25 mouse cellular contexts compared by ENCODE assay signal in genomic region chr7:140981704-140982103, GRCm38 (mm10). TPM values are rescaled to one million over a fixed set of nuclear protein-coding genes. Genes with fewer than 3 reads are reported as not detected.
DNase-seq lines count a peak whose midpoint lies in the region; ATAC-seq lines count a peak whose summit lies in the region.
"Had no signal": no experiment of that assay in that cellular context is flagged by ENCODE, and none has a peak within 500 bp of the region (broad histone marks: within the 10 kb centered on the region; RNA-seq: fewer than 3 reads in every experiment).

No protein-coding gene starts in this region.

- WGBS in limb, embryonic 10.5 days, result 94% methylated on average over 8 of the region's 8 CpGs

- H3K4me1 ChIP-seq in limb, embryonic 10.5 days, result 0 out of 2 replicates have a peak, but pooled peaks cover 2% of the 10 kb centered on the region
- H3K4me1 ChIP-seq: limb, embryonic 13.5 days had no signal

- H3K4me3 ChIP-seq in limb, embryonic 10.5 days, result no peak overlapping the region
- H3K4me3 ChIP-seq: limb, embryonic 13.5 days had no signal

- H3K27ac ChIP-seq in limb, embryonic 10.5 days, result no peak overlapping the region
- H3K27ac ChIP-seq: hindbrain, embryonic 14.5 days; limb, embryonic 13.5 days had no signal

- peak; percentile 11 to 40 for DNase-seq in spleen, postnatal 36 days (ENCODE audit: low spot score in 2 of 2)
- no peak for DNase-seq in spleen, postnatal 4 days (ENCODE audit: low spot score in 2 of 2)
- peak; percentile 40 for DNase-seq in Muller cell, postnatal 12 days (ENCODE audit: inconsistent ontology term)
- no peak for DNase-seq in cerebellum, adult 11 months
- no peak for DNase-seq in limb, embryonic 10.5 days (ENCODE audit: low spot score)
- DNase-seq in left cerebral cortex, adult 9 months (ENCODE audit: low spot score in 2 of 2), result no peak
- DNase-seq: cerebellum, postnatal 10 days; embryo, embryonic 11 days; gastrocnemius, postnatal 36 days; heart, postnatal 10 days; lung, adult 2 months; lung, postnatal 36 days; midbrain, embryonic 14.5 days; thymus, postnatal 4 days had no signal

- no peaks in the 10 kb centered on the region for H3K9me3 ChIP-seq in limb, embryonic 10.5 days (replicated peaks)
- H3K9me3 ChIP-seq: limb, embryonic 13.5 days had no signal

- no peaks in the 10 kb centered on the region for H3K36me3 ChIP-seq in limb, embryonic 10.5 days
- H3K36me3 ChIP-seq: limb, embryonic 13.5 days had no signal

- H3K27me3 ChIP-seq in limb, embryonic 10.5 days (ENCODE audit: low read depth, poor library complexity, severe bottlenecking), result no peaks in the 10 kb centered on the region
- H3K27me3 ChIP-seq: limb, embryonic 13.5 days had no signal

- peak; percentile 98 for ATAC-seq in megakaryocyte, adult 5-6 weeks (ENCODE audit: poor library complexity, severe bottlenecking)
- peak; percentile 88 for ATAC-seq in neutrophil, adult 5-6 weeks (ENCODE audit: extremely low read depth, insufficient number of reproducible peaks, low FRiP score, poor library complexity, severe bottlenecking)
- ATAC-seq: forebrain, embryonic 16.5 days; intestine, embryonic 16.5 days had no signal

RNA-seq across cellular contexts. Expression of gene Ifitm1, which starts 14.7 kb away (rescaled TPM):
- 110 and 111 TPM in 2 replicates for total RNA-seq in megakaryocyte, adult 5-6 weeks (2015)
- total RNA-seq in megakaryocyte, adult 5-6 weeks (2017), result 48.4 and 56.3 TPM in 2 replicates
- 416 and 446 TPM in 2 replicates for total RNA-seq in neutrophil, adult 5-6 weeks (2017)
- polyA plus RNA-seq in limb, embryonic 10.5 days (2016; fragmentation: Nextera tagmentation; extraction: Ambion mirVana), result 27.9 and 43.1 TPM in 2 replicates

RNA-seq across cellular contexts. Expression of gene Ifitm2, which starts 25.9 kb away (rescaled TPM):
- 773 and 813 TPM in 2 replicates for total RNA-seq in megakaryocyte, adult 5-6 weeks (2015)
- 401 and 447 TPM in 2 replicates for total RNA-seq in megakaryocyte, adult 5-6 weeks (2017)
- total RNA-seq in neutrophil, adult 5-6 weeks (2017), result 514 and 537 TPM in 2 replicates
- 904 and 922 TPM in 2 replicates for polyA plus RNA-seq in limb, embryonic 10.5 days (2016; fragmentation: Nextera tagmentation; extraction: Ambion mirVana)

RNA-seq across cellular contexts. Expression of gene Gm45717, which starts 26.0 kb away (rescaled TPM):
- not detected in 2 replicates for total RNA-seq in megakaryocyte, adult 5-6 weeks (2015)
- 0.88 TPM in 1 of 2 replicates, not detected in the other for total RNA-seq in megakaryocyte, adult 5-6 weeks (2017)
- total RNA-seq in neutrophil, adult 5-6 weeks (2017), result not detected in 2 replicates
- not detected in 2 replicates for polyA plus RNA-seq in limb, embryonic 10.5 days (2016; fragmentation: Nextera tagmentation; extraction: Ambion mirVana)
- total RNA-seq: gastrocnemius, postnatal 36 days; heart, postnatal 10 days; layer of hippocampus, postnatal 10 days; left cerebral cortex, postnatal 10 days had no signal
- polyA plus RNA-seq: embryonic facial prominence, embryonic 14.5 days; forebrain, embryonic 16.5 days; hindbrain, embryonic 14.5 days; intestine, embryonic 16.5 days; kidney, embryonic 14.5 days; large intestine, adult 2 months; limb, embryonic 13.5 days; lung, adult 2 months; midbrain, embryonic 14.5 days had no signal

RNA-seq across cellular contexts. Expression of gene Ifitm3, which starts 28.9 kb away (rescaled TPM):
- total RNA-seq in megakaryocyte, adult 5-6 weeks (2015), result 2,002 and 2,201 TPM in 2 replicates
- 715 and 839 TPM in 2 replicates for total RNA-seq in megakaryocyte, adult 5-6 weeks (2017)
- 187 and 230 TPM in 2 replicates for total RNA-seq in neutrophil, adult 5-6 weeks (2017)
- 54.0 and 56.4 TPM in 2 replicates for polyA plus RNA-seq in limb, embryonic 10.5 days (2016; fragmentation: Nextera tagmentation; extraction: Ambion mirVana)

RNA-seq across cellular contexts. Expression of gene Ifitm5, which starts 31.6 kb away (rescaled TPM):
- total RNA-seq in megakaryocyte, adult 5-6 weeks (2015), result 0.78 and 2.3 TPM in 2 replicates
- 1.3 TPM in 1 of 2 replicates, not detected in the other for total RNA-seq in megakaryocyte, adult 5-6 weeks (2017)
- total RNA-seq in neutrophil, adult 5-6 weeks (2017), result 12.8 and 18.0 TPM in 2 replicates
- 4.2 and 5.9 TPM in 2 replicates for polyA plus RNA-seq in limb, embryonic 10.5 days (2016; fragmentation: Nextera tagmentation; extraction: Ambion mirVana)
- total RNA-seq: layer of hippocampus, postnatal 10 days; left cerebral cortex, postnatal 10 days had no signal

Comparison
In these comparisons a context has a peak if more than half of its experiments do, and no peak if none do; other contexts are left out.
1. DNase-seq: peak in spleen, postnatal 36 days (2 of 2) and Muller cell, postnatal 12 days (single experiment); none in spleen, postnatal 4 days (0 of 2), cerebellum, adult 11 months (single experiment), limb, embryonic 10.5 days (single experiment) and left cerebral cortex, adult 9 months (0 of 2).